Mouse (Mus musculus) thymus, postnatal 4 days (tissue): ENCODE measurements at regions not wholly inside any gene's neighbourhood (a gene's known extent, or its start where the extent isn't known, plus 50 kb on each side); places are given as distances from the start of the nearest gene placed in this dataset.

Experiments used
- DNase-seq: peaks from one replicate; pipeline ENCODE4 v3.0.0; 2021

GRCm38 (mm10) chr1:35429471-35429870 is 579.7 kb downstream of the Plekhb2 start:
- DNase-seq: no peak

- DNase-seq: no peak
Measured at GRCm38 (mm10) chr1:35435721-35436120, 585.9 kb downstream of the Plekhb2 start.

GRCm38 (mm10) chr1:35447345-35447744 is 597.6 kb downstream of the Plekhb2 start:
- peak; percentile 16 for DNase-seq

DNA sequence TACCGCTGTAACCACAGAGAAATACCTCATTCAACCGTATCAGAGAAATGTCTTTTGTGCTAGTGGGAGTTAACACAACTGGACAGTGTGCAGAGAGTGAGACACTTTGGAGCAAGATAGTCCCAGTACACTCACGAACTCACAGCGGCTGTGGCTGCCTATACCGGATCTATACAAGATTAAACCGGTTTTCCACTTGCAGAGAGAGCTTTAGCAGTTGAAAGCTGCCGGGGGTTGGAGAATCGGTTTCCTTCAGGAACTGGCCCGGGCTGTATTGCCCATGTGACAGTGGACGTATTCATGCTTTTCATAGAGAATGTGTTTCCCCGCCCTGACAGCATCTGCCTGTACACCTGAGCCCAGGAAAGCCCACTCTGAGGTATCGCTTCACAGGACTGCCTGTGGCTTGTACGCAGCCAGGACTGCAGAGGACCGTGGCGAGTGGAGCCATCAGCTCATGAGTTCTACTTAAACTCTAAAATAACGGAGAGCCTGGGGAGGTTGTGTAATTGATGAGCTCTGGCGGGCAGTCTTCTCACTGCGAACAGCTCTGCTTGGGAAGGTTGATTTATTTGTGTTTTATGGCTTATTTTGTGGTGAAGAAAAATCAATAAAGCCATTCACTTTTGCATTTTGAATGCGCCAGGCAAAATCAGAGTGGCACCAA is 602.8 kb downstream of the Plekhb2 start:
- no peak for DNase-seq

- DNase-seq: no peak
Measured at GRCm38 (mm10) chr1:35457591-35457990, 607.8 kb downstream of the Plekhb2 start.

DNA sequence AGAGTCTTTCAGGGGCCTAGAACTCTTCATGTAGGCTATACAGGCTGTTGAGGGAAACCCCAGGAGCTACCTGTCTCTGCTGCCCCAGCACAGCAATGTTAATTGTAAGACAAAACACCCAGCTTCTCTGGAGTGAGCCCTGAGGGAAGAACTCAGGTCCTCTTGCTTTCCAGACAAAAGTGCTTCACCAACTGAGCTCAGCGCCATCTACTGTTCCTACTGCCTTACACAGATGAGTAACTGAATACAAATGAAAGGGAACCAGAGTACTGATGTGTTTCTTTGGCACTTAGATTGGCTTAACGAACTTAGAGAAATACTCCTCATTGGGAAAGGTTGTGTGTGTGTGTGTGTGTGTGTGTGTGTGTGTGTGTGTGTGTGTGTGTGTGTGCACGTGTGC is 603.1 kb upstream of the Hs6st1 start:
- DNase-seq: peak; percentile 33

DNA sequence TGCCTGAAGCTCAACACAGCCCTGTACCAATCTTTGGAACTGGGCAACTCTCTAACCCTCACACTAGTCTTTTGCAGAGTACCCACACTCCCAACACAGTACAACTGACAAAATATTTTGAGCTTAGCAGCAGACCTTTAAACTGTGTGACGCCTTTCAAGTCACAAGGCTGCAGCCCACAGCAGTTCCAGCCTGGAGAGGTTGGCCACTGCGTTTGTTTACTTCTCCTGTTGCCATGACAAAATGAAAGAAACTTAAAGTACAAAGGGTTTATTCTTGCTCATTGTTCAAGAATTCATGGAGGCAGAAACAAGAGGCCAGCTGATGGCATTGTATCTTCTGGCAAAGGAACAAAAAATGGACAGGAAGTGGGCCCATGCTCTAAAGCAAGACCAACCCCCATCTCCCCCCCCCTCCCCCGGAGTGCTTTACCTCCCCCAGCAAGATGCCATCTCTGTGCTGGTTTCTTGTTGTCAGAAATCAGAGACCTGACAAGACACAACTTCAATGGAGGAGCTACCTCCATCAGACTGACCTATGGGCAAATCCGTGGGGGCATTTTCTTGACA is 598.9 kb upstream of the Hs6st1 start:
- DNase-seq: no peak

DNA sequence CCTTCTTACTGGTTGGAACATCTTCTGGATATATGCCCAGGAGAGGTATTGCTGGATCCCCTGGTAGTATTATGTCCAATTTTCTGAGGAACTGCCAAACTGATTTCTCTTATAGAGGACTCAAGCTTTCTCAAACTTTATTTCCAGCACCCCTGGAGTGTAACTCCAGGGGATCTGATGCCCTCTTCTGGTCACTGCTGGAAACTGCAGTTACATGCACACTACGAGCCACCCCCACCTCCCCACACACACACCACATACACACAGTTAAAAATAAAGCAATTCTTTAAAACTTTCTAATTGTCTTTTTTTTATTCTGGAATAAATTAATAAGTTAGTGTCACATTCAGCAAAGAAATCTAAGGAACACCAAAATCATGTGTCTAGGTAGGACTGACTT is 589.9 kb upstream of the Hs6st1 start:
- DNase-seq: peak; percentile 54

DNA sequence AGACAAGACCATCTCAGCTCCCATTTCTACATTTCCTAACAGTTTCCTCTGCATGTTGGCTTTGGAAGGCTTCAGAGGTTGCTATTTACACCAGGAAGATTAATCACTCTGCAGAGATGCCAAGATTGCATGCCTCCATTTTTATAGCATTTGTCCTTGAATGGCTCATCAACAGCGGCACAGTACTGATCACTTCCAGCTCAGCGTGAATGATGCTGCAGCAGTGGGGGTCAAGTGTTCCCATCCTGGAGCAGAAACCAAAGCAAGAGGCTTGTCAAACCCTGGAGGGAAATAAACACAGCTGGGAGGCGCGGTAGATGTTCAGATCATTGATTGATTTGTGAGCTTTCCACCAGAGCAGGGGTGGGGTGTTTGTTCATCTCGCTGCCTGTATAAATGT is 572.2 kb upstream of the Hs6st1 start:
- DNase-seq: no peak

DNA sequence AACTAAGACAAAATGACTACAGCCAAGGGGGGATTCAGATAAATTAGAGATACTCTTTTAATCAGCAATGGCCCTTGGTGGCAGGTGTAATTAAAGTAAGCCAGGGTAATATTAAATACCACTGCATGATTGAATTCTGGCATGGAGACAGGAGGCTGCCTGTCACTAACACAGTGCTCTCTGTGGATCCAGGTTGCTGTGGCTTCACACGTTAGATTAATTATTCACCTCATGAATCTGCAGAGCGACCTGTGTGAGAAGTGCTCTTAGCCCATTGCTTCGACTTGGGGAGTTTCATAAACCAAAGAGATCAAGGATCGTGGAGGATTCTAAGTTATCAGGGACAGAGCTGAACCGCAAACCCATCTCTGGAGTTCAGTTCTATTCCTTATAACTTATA is 545.2 kb upstream of the Hs6st1 start:
- DNase-seq: no peak

DNA sequence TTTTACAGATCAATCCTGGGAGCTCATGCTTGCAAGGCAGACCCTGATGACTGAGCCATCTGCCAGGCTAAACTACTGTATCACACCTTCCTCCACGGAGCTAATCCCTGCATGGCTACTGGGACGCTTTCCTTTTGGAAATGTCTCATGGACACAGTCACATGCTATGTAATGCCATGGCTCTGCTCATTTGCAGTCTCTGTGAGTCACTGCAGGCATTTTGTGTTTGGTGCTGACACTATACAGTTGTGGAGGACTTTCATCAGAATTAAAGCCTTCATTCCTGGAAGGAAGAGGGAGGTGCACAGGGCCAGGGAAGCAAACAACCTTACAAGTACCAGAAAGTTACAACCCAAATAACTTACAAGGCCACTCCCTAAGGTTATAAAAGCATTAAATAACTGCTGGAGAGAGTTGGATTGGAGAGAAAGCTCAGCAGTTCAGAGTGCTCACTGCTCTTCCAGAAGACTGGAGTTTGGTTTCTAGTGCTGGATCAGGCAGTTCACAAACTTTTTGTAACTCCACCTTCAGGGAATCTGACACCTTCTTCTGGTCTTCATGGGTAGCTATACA is 544.3 kb upstream of the Hs6st1 start:
- no peak for DNase-seq

GRCm38 (mm10) chr1:35524788-35525187 is 543.4 kb upstream of the Hs6st1 start:
- no peak for DNase-seq

- DNase-seq: no peak
Measured at GRCm38 (mm10) chr1:35527750-35528476, 540.3 kb upstream of the Hs6st1 start.

DNA sequence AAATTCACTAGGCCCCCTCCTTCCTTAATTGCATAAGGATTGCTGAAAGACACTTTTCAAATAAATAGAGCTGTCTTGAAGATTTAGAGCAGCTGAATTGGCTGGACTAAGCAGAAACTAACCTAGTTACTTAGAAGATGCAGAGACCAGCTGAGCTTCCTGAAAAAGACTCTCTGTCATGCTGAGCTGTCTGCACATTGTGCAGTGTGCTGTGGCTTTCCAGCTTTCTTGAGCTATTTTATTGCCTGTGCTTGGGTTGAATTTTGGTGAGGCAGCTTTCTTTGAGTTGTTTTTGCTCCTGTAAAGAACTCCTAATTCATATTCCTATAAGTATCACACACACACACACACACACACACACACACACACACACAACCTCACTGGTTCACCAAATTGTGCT is 532.7 kb upstream of the Hs6st1 start:
- DNase-seq: no peak

- no peak for DNase-seq
Measured at GRCm38 (mm10) chr1:35536276-35536675, 531.9 kb upstream of the Hs6st1 start.

DNA sequence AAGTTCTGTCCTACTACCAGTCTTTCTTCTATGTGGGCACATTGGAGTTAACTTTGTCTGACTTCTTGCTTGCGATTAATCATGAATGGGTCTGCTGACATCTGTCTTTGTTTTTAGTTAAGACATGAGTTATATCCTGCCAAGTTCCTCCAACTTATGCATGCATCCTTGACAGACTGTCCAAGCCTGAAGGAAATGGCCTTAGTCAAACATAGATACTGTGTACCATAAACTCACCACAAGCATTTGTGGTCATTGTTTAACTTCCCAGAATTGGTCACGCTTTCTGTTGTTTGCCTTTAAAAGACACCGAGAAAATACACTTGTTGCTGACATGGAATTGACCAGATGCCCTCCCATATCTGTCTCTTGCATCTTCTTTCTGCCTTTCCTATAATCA is 519.4 kb upstream of the Hs6st1 start:
- no peak for DNase-seq

- no peak for DNase-seq
Measured at GRCm38 (mm10) chr1:35551503-35551902, 516.7 kb upstream of the Hs6st1 start.

DNA sequence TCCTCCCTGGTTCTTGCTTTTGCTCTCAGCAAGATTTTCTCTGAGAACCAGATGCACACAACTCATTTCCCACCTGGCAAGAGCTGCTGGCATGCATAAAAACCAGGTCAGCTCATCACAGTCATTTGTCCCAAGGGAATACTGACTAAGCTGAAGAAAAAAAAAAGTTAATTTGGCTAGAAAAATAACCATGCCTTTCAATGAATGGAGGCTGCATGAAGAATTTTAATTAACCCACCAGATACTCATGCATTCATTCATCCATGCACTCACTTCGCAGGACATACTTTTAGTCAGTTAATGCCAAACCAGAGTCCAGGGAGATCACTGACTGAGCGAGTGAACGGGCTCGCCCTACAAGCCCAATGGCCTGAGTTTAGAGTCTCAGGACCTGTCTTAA is 505.4 kb upstream of the Hs6st1 start:
- no peak for DNase-seq

DNA sequence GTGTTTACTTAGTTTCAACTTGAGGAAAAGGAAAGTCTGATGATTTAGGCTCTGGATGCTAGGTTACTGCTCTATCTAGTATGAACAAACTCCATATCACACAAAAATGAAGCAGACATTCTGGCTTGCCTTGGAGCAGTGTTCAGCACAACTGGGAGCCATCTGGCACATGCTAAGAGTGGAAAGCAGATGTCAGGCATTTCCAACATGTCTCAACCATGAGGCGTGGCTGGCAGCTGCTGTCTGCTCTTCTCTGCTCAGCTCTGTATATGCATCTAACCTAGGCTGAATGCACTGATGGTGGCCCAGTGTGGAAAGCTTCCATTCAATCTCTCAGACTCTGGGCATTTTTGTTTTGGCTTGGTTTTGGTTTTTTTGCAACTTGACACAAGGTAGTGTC is 493.0 kb upstream of the Hs6st1 start:
- DNase-seq: no peak

DNA sequence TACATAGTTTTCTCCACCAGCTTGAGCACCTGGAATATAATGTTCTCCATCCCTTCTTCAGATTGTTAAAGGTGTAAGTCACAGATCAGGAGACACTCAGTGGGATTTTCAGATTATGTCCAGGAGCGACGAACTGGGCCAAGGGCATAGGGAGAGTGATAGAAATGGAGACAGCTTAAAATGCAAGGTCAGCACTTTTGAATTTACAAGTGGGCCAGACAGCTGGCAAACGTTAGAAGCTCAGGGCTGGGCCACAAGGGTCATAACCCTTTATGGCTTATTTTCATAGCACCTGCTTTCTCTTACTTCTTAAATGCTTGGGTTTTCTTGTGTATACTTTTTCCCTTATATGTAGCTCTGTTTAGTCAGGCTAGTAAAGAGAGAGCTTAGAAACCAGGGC is 488.8 kb upstream of the Hs6st1 start:
- no peak for DNase-seq

GRCm38 (mm10) chr1:35579992-35580391 is 488.2 kb upstream of the Hs6st1 start:
- DNase-seq: no peak

GRCm38 (mm10) chr1:35580474-35580873 is 487.7 kb upstream of the Hs6st1 start:
- peak; percentile 57 for DNase-seq

DNA sequence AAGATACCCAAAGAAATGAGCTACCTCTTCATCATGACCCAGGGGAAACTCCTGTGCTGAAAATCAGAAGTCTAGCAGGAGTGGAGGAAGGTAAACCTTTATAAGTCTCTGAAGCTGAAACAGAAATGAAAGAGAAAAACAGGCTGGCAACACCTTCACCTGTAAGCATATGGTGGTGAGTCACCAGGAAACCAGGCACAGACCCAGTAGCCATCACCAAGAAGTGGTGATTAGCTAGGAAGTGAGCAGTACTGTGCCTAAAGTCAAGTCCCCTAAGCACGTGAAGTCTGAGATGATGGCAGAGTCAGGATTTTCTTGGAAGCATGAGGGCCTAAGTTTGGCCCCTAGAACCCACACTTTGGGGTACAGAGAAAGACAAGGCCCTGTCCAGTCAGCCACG is 480.3 kb upstream of the Hs6st1 start:
- no peak for DNase-seq

- no peak for DNase-seq
Measured at GRCm38 (mm10) chr1:35588939-35589338, 479.3 kb upstream of the Hs6st1 start.
